Mouse (Mus musculus) adrenal gland, postnatal 4 days (tissue): Measurements from ENCODE around the gene Vps52. TPM values are rescaled to one million over a fixed set of nuclear protein-coding genes. Genes with fewer than 3 reads are reported as not detected.
A peak's percentile ranks its signal among the peaks of the same experiment; 100 is the strongest.

Source experiments
- DNase-seq, 2 experiments: peaks; one replicate each; pipeline ENCODE4 v3.0.0; 2021 to 2022; ENCODE audit warnings: low spot score in 2 of 2, mixed read lengths in 2 of 2
- long read RNA-seq, 2 experiments: library from polyadenylated mRNA; stranded (forward); transcript quantifications; one replicate each; pipeline ENCODE4 v2.0.0; 2021
- total RNA-seq, 2 experiments: library from RNA; stranded (reverse); gene quantifications; 2 replicates each; pipeline ENCODE4 v1.2.3; 2021

The Vps52 gene
- 10 to 100 TPM; 62.8 to 72.5 TPM for total RNA-seq
- long read RNA-seq, experiment 1, transcript Vps52-201 (20 exons, 3,383 nt) = major isoform, 38 of 69 reads
- long read RNA-seq, experiment 1, partial matches to known transcripts = 12 of 69 reads
- long read RNA-seq, experiment 1, other reads (novel, unspliced or antisense) = 19 of 69 reads
- long read RNA-seq, experiment 2, transcript Vps52-201 (20 exons, 3,383 nt) = major isoform, 84 of 131 reads
- long read RNA-seq, experiment 2, partial matches to known transcripts = 25 of 131 reads
- long read RNA-seq, experiment 2, other reads (novel, unspliced or antisense) = 22 of 131 reads

GRCm38 (mm10) chr17:33955555-33956214 lies at the start of gene Vps52, which contains the start of gene Rps18:
Vps52 (plus strand) TSS chr17:33955812.
Rps18 (minus strand) TSS chr17:33956001.
- peak; percentile 78 to 82 for DNase-seq

- DNase-seq = no peak
Measured at GRCm38 (mm10) chr17:33908331-33909076, 47.1 kb upstream of the Vps52 start.

- DNase-seq = peak; percentile 98
Measured at GRCm38 (mm10) chr17:33909077-33909868, 46.3 kb upstream of the Vps52 start, which contains the start of gene Daxx. Daxx (plus strand) TSS chr17:33909414.

- DNase-seq = no peak
Measured at GRCm38 (mm10) chr17:33909869-33910250, 45.8 kb upstream of the Vps52 start.

- no peak for DNase-seq
Measured at GRCm38 (mm10) chr17:33910346-33911051, 45.1 kb upstream of the Vps52 start.

- DNase-seq = no peak
Measured at GRCm38 (mm10) chr17:33911052-33911812, 44.4 kb upstream of the Vps52 start.

- no peak for DNase-seq
Measured at GRCm38 (mm10) chr17:33911813-33912414, 43.7 kb upstream of the Vps52 start.

GRCm38 (mm10) chr17:33913264-33913663 lies 42.3 kb upstream of the Vps52 start:
- no peak for DNase-seq

- no peak for DNase-seq
Measured at GRCm38 (mm10) chr17:33913905-33914304, 41.7 kb upstream of the Vps52 start.

- no peak for DNase-seq
Measured at GRCm38 (mm10) chr17:33914969-33915391, 40.6 kb upstream of the Vps52 start.

GRCm38 (mm10) chr17:33915671-33916250 lies 39.9 kb upstream of the Vps52 start, which contains the start of the genes Tapbp and Zbtb22:
Tapbp (plus strand) TSS chr17:33915899.
Zbtb22 (plus strand) TSS chr17:33915904.
- DNase-seq = peak; percentile 82 to 90

GRCm38 (mm10) chr17:33916294-33916693 lies 39.3 kb upstream of the Vps52 start:
- DNase-seq = no peak

- DNase-seq = no peak
Measured at GRCm38 (mm10) chr17:33916847-33917655, 38.6 kb upstream of the Vps52 start.

- DNase-seq = no peak
Measured at GRCm38 (mm10) chr17:33917656-33918292, 37.8 kb upstream of the Vps52 start.

- DNase-seq = no peak
Measured at GRCm38 (mm10) chr17:33918293-33919203, 37.1 kb upstream of the Vps52 start.
